Mouse (Mus musculus) liver, adult 2 months (tissue): ENCODE measurements around the gene Ccdc71. TPM values are rescaled to one million over a fixed set of nuclear protein-coding genes. Genes with fewer than 3 reads are reported as not detected.

Source experiments
- DNase-seq: peaks from one replicate; pipeline ENCODE4 v3.0.0-alpha.2; 2011; ENCODE audit warnings: low read depth, low spot score; ENCODE audit errors: extremely low read depth
- H3K27ac ChIP-seq: fragments of 200-500 bp; replicated peaks from 2 replicates; pipeline ENCODE4 v1.5.1; 2012; ENCODE audit warnings: low read depth, mild to moderate bottlenecking, control low read depth, inconsistent platforms, low read length; ENCODE audit not compliant: insufficient read depth
- H3K27me3 ChIP-seq: fragments of 200-500 bp; 2 replicates; pipeline ENCODE4 v1.6.1; 2012; ENCODE audit warnings: mild to moderate bottlenecking, moderate library complexity, low read length, inconsistent platforms; ENCODE audit not compliant: control insufficient read depth, insufficient read depth
- H3K36me3 ChIP-seq: fragments of 200-500 bp; 2 replicates; pipeline ENCODE4 v1.6.1; 2012; ENCODE audit warnings: low read length, inconsistent platforms; ENCODE audit not compliant: control insufficient read depth, insufficient read depth
- H3K4me1 ChIP-seq: fragments of 200-500 bp; 2 replicates; pipeline ENCODE4 v1.6.1; 2011; ENCODE audit warnings: low read length; ENCODE audit not compliant: control insufficient read depth, insufficient read depth
- H3K4me3 ChIP-seq: fragments of 200-500 bp; 2 replicates; pipeline ENCODE4 v1.5.1; 2011; ENCODE audit warnings: low read depth, mild to moderate bottlenecking, control low read depth, low read length, moderate library complexity; ENCODE audit not compliant: insufficient read depth
- H3K79me2 ChIP-seq: fragments of 200-500 bp; 2 replicates; pipeline ENCODE4 v1.6.1; 2012; ENCODE audit warnings: inconsistent platforms, mild to moderate bottlenecking, low read length, moderate library complexity; ENCODE audit not compliant: control insufficient read depth, insufficient read depth
- H3K9ac ChIP-seq: fragments of 200-500 bp; 2 replicates; pipeline ENCODE4 v1.6.1; 2012; ENCODE audit warnings: low read depth, mild to moderate bottlenecking, control low read depth, inconsistent platforms, low read length
- CTCF ChIP-seq: fragments of 200-500 bp; IDR thresholded peaks from 2 replicates; pipeline ENCODE4 v1.5.1; 2011; ENCODE audit warnings: low read depth, low read length, control low read depth
- POLR2A ChIP-seq: fragments of 200-500 bp; IDR thresholded peaks from 2 replicates; pipeline ENCODE4 v1.6.1; 2011; ENCODE audit warnings: low read length, control low read depth; ENCODE audit not compliant: insufficient read depth; ENCODE audit errors: extremely low read depth
- WGBS: fragments of 180-500 bp; shearing (Covaris S2); methylation state at CpG from one replicate; pipeline ENCODE4 v1.1.7; 2018; 5-methylcytosine and 5-hydroxymethylcytosine counted together
- polyA plus RNA-seq: library from polyadenylated mRNA; depleted of rRNA; stranded (reverse); fragments of >200 nt; gene quantifications from 2 replicates; pipeline ENCODE4 v1.2.3, GENCODE M21; 2012
- total RNA-seq: library from RNA; depleted of rRNA; stranded (reverse); fragments of >200 nt; gene quantifications from 2 replicates; pipeline ENCODE4 v1.2.3, GENCODE M21; 2014

Ccdc71 gene
- total and polyA plus RNA-seq, 2 experiments: 5.6 to 13.2 TPM

GRCm38 (mm10) chr9:108436182-108436581, 24.1 kb upstream of the Ccdc71 start, which contains the start of gene BC048562:
Gene BC048562, plus strand, starts transcription at chr9:108436482.
- no peaks in the 10 kb centered on the region for H3K79me2 ChIP-seq
- WGBS: 79% methylated on average over 3 of the region's 3 CpGs
- H3K9ac ChIP-seq: no peak within 1 kb of the TSS
- no peak for DNase-seq
- no peaks in the 10 kb centered on the region for H3K4me1 ChIP-seq
- no peak within 1 kb of the TSS for H3K4me3 ChIP-seq
- TF ChIP-seq CTCF (no peak), POLR2A (no peak)
- H3K27me3 ChIP-seq: 0 out of 2 replicates have a peak, but pooled peaks cover 2% of the 10 kb centered on the region
- H3K27ac ChIP-seq: no peak within 1 kb of the TSS
- no peaks in the 10 kb centered on the region for H3K36me3 ChIP-seq

- no peak overlapping the region for H3K4me3 ChIP-seq
- WGBS: 93% methylated on average over 6 of the region's 6 CpGs
- DNase-seq: no peak
- no peaks in the 10 kb centered on the region for H3K4me1 ChIP-seq
- H3K27ac ChIP-seq: no peak overlapping the region
- H3K27me3 ChIP-seq: no peaks in the 10 kb centered on the region
- TF ChIP-seq POLR2A (no peak), CTCF (no peak)
- H3K9ac ChIP-seq: no peak overlapping the region
- no peaks in the 10 kb centered on the region for H3K36me3 ChIP-seq
- H3K79me2 ChIP-seq: no peaks in the 10 kb centered on the region
These were observed 21.2 kb upstream of the Ccdc71 start for GRCm38 (mm10) chr9:108439176-108439575.

GRCm38 (mm10) chr9:108440485-108440884, 19.8 kb upstream of the Ccdc71 start:
- no peak for DNase-seq
- no peak overlapping the region for H3K4me3 ChIP-seq
- no peaks in the 10 kb centered on the region for H3K36me3 ChIP-seq
- TF ChIP-seq CTCF (no peak), POLR2A (no peak)
- no peaks in the 10 kb centered on the region for H3K79me2 ChIP-seq
- H3K27me3 ChIP-seq: no peaks in the 10 kb centered on the region
- H3K9ac ChIP-seq: no peak overlapping the region
- no peaks in the 10 kb centered on the region for H3K4me1 ChIP-seq
- WGBS: 79% methylated on average over 5 of the region's 5 CpGs
- no peak overlapping the region for H3K27ac ChIP-seq

GRCm38 (mm10) chr9:108441236-108441919, 18.9 kb upstream of the Ccdc71 start:
- Histone ChIP-seq H3K27me3 (no peaks in the 10 kb centered on the region), H3K9ac (no peak overlapping the region), H3K4me1 (no peaks in the 10 kb centered on the region), H3K27ac (no peak overlapping the region), H3K36me3 (no peaks in the 10 kb centered on the region), H3K4me3 (no peak overlapping the region), H3K79me2 (no peaks in the 10 kb centered on the region)
- TF ChIP-seq CTCF (no peak), POLR2A (no peak)
- 85% methylated on average over 11 of the region's 11 CpGs for WGBS
- no peak for DNase-seq

- no peaks in the 10 kb centered on the region for H3K27me3 ChIP-seq
- H3K27ac ChIP-seq: no peak overlapping the region
- no peaks in the 10 kb centered on the region for H3K79me2 ChIP-seq
- no peak for TF ChIP-seq CTCF
- no peak for TF ChIP-seq POLR2A
- H3K36me3 ChIP-seq: no peaks in the 10 kb centered on the region
- no peak overlapping the region for H3K9ac ChIP-seq
- 74% methylated on average over 9 of the region's 9 CpGs for WGBS
- no peaks in the 10 kb centered on the region for H3K4me1 ChIP-seq
- DNase-seq: no peak
- no peak overlapping the region for H3K4me3 ChIP-seq
These were observed 15.2 kb upstream of the Ccdc71 start for GRCm38 (mm10) chr9:108445125-108445524.

GRCm38 (mm10) chr9:108449860-108450259, 10.5 kb upstream of the Ccdc71 start:
- TF ChIP-seq POLR2A (no peak), CTCF (no peak)
- Histone ChIP-seq H3K4me3 (no peak overlapping the region), H3K27ac (no peak overlapping the region), H3K4me1 (no peaks in the 10 kb centered on the region), H3K27me3 (no peaks in the 10 kb centered on the region), H3K79me2 (no peaks in the 10 kb centered on the region), H3K36me3 (no peaks in the 10 kb centered on the region), H3K9ac (no peak overlapping the region)
- WGBS: 88% methylated on average over 4 of the region's 4 CpGs
- no peak for DNase-seq
